Mouse (Mus musculus) kidney, adult 2 months (tissue): ENCODE data around the gene B4galt5.

Experiments used
- CTCF ChIP-seq: fragments of 200-500 bp; conservative IDR thresholded peaks from 2 replicates; pipeline ENCODE4 v1.5.1; 2011; ENCODE audit warnings: low read depth, mild to moderate bottlenecking, control low read depth, low read length, moderate library complexity, mixed read lengths; ENCODE audit not compliant: insufficient read depth, insufficient read length
- POLR2A ChIP-seq: fragments of 200-500 bp; IDR thresholded peaks from one replicate; pipeline ENCODE4 v1.6.1; 2011; ENCODE audit warnings: low read depth, low read length, control low read depth

GRCm38 (mm10) chr2:167352496-167352895 lies 3.5 kb upstream of the B4galt5 start:
- TF ChIP-seq CTCF (no peak), POLR2A (no peak)
